Mouse (Mus musculus) fat pad, adult 2 months (tissue): ENCODE results near the gene Gm37240.

Experiments used
- DNase-seq: peaks from one replicate; pipeline ENCODE4 v3.0.0-alpha.2; 2011; ENCODE audit warnings: low read depth, low spot score; ENCODE audit errors: extremely low read depth

Gm37240 gene

GRCm38 (mm10) chr3:84735716-84736115 is 1151.6 kb downstream of the Gm37240 start:
- no peak for DNase-seq

- DNase-seq: no peak
These were observed 1154.8 kb downstream of the Gm37240 start for GRCm38 (mm10) chr3:84732516-84732915.

- DNase-seq: no peak
These were observed 1155.3 kb downstream of the Gm37240 start for GRCm38 (mm10) chr3:84732016-84732502.

- DNase-seq: no peak
These were observed 1155.8 kb downstream of the Gm37240 start for GRCm38 (mm10) chr3:84731403-84732015.

- DNase-seq: no peak
These were observed 1156.3 kb downstream of the Gm37240 start for GRCm38 (mm10) chr3:84731003-84731402.

- no peak for DNase-seq
These were observed 1157.5 kb downstream of the Gm37240 start for GRCm38 (mm10) chr3:84729806-84730205.

- DNase-seq: no peak
These were observed 1163.3 kb downstream of the Gm37240 start for GRCm38 (mm10) chr3:84723996-84724395.

- DNase-seq: no peak
These were observed 1164.6 kb downstream of the Gm37240 start for GRCm38 (mm10) chr3:84722680-84723079.

- DNase-seq: no peak
These were observed 1172.1 kb downstream of the Gm37240 start for GRCm38 (mm10) chr3:84715073-84715768.

- no peak for DNase-seq
These were observed 1174.4 kb downstream of the Gm37240 start for GRCm38 (mm10) chr3:84712941-84713340.

GRCm38 (mm10) chr3:84710723-84711122 is 1176.6 kb downstream of the Gm37240 start:
- no peak for DNase-seq

GRCm38 (mm10) chr3:84709967-84710366 is 1177.4 kb downstream of the Gm37240 start:
- DNase-seq: no peak

- no peak for DNase-seq
These were observed 1178.2 kb downstream of the Gm37240 start for GRCm38 (mm10) chr3:84709100-84709499.

- DNase-seq: no peak
These were observed 1178.8 kb downstream of the Gm37240 start for GRCm38 (mm10) chr3:84708469-84708868.

GRCm38 (mm10) chr3:84705224-84705623 is 1182.1 kb downstream of the Gm37240 start:
- DNase-seq: no peak

- DNase-seq: no peak
These were observed 1184.1 kb downstream of the Gm37240 start for GRCm38 (mm10) chr3:84703083-84703810.

GRCm38 (mm10) chr3:84701964-84702363 is 1185.4 kb downstream of the Gm37240 start:
- DNase-seq: no peak

- DNase-seq: no peak
These were observed 1185.8 kb downstream of the Gm37240 start for GRCm38 (mm10) chr3:84701509-84701908.

- DNase-seq: no peak
These were observed 1190.8 kb downstream of the Gm37240 start for GRCm38 (mm10) chr3:84696428-84696917.

- no peak for DNase-seq
These were observed 1191.4 kb downstream of the Gm37240 start for GRCm38 (mm10) chr3:84695867-84696361.

GRCm38 (mm10) chr3:84695418-84695817 is 1191.9 kb downstream of the Gm37240 start:
- no peak for DNase-seq
